Mouse (Mus musculus): ENCODE data around the gene Mus81. TPM values are rescaled to one million over a fixed set of nuclear protein-coding genes. Genes with fewer than 3 reads are reported as not detected.

Mus81 gene
- total RNA-seq, 4 experiments from 2014 or later: 25.8 to 40.4 (median 33.8) TPM

DNA sequence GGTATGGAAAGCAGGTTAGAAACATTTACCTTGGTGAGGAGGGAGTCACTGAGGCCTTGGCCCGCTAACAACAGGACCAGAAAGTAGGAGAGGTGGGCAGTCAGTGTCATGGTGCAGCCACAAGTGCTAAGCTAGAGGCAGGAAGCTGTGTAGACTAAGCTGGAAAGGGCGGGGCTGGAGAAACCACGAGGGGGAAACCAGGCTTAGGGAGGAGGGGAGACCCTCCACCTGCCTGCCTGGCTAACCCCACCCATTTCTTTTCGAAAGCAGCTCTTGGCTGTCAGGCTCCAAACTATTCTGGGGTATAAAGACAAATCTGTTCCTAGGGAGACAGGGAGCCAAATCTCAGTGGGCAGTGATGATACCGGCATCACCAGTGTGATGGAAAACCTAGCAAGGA is 19.8 kb downstream of the Mus81 start, which contains the start of gene Ctsw:
Gene Ctsw, minus strand, starts transcription at position 134 of the 400 bp plus-strand sequence.
- no peak for DNase-seq

DNA sequence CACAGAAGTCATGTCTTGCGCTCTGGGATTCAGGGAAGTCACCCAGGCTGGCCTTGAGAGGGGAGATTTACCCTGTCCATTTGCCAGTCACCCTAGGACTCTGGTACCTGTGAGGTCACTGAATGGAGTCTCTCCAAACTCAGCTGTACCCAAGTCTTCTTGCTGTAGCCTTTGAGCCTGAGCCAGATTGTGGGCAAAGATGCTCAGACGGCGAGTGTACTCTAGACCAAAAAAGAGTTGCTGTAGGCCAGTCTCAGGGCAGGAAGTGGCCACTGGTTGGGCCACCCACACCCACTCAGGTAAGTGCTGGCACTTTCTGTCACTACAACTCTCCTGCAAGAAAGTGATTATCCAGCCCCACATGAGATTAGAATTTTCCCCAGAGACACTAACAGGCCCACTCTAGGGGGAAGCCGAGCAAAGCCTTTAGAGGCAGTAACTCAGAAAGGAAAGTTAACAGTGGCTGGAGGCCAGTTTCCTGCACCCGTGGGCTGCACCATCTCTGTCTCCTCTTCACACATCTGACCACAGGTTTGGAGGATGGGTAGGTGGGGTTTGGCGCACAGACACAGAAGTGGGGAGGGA is 21.2 kb downstream of the Mus81 start:
- no peak for DNase-seq

DNA sequence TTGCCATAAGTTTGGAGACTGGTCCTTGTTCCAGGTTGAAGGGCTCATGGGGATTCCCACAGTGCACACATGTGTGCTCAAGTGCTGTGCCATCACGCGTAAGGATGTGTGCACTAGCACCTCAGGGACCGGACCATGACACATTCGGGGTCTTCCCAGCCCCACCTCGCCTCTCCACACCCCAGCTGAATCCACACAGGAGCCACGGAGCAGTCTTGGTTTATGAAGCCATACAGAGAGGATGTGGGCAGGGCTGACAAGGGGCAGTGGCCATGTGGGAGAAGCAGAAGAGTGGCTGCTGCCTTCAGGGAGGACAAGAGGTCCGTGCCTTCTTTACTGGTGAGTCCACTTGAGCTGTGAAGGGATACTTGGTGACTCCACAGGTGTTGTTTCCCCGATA is 23.2 kb downstream of the Mus81 start:
- DNase-seq: no peak

DNA sequence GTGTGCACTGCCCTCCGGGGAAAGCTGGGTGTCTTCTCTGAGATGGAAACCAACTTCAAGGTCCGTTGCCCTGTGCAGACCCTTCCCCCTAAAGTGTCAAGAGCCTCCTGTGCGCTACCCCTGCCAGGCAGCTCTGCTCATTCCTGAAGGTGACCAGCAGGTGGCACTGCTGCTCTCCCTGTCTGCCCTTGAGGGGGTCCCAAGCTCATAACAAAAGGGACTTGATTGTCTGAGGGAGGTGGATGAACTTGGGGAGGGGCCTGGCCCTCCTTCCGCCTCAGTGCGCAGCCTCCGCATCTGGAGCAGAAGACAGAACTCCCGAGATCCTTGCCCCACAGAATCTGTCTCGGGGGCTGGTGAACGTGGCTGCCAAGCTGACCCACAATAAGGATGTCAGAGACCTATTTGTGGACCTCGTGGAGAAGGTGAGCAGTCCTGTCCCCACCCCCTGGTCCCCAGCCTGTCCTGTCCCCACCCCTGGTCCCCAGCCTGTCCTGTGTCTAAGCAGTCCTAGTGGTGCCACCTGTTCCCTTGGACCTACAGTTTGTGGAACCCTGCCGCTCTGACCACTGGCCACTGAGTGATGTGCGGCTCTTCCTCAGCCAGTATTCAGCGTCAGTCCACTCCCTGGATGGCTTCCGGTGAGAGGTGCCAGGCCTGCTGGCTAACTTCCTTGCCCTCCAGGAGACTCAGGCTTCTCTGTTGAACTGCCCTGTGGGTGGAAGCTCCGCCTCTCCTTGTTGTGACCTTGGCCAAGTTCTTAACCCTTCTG is 24.2 kb downstream of the Mus81 start:
- no peak for DNase-seq

DNA sequence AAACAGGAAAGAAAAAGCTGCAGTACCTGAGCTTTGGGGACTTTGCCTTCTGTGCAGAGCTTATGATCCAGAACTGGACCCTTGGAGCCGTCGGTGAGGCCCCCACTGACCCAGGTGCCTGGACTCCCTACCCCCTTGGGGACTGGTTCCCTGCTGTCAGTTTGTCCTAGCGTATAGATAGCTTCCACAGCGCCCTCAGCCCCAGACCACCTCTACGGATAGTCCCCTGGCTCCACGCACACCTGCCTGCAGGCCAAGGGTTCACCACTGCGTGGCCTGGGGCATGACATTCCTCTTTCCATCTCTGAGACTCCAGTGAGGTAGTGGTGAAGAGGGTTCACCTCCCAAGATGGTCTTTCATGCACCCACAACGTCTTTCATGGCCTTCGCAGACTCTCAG is 25.0 kb downstream of the Mus81 start:
- no peak for DNase-seq

DNA sequence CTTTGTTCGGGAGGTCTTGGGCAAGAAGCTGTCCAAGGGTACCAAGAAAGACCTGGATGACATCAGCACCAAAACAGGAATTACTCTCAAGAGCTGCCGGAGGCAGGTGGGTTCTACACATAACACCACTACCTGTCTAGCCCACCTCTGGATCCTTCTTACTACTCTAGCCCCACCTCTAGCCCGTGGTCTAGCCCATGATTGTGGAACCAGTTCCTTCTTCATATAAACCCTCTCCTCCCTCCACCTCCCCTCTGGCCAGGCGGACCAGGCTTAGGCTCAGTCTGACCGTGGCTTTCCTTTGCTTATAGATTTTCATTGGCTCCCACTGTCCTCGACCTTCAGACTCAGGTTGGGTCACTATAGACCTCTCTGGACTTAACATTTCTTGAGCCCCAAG is 26.8 kb downstream of the Mus81 start:
- no peak for DNase-seq

DNA sequence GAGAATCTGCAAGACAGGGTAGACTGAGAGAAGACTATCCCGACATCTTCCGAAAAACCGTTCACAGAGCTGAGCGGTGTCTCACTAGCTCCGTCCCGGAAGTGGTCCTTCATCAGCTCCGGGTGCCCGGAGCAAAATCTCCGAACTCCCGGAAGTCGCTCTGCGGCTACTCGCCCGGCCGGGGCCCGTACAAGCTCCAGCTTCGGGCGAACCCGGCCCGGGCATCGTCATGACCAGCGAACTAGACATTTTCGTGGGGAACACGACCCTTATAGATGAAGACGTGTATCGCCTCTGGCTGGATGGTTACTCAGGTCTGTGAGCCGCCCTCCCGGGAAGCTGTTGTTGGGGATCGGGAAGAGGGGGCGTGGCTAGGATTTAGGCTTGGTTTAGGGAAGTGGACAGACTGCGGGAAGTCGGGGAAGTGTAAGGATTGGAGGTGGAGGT is 27.7 kb downstream of the Mus81 start, which contains the start of gene Fibp:
Gene Fibp, plus strand, starts transcription at position 151 of the 447 bp plus-strand sequence.
- peak; percentile 82 for DNase-seq

DNA sequence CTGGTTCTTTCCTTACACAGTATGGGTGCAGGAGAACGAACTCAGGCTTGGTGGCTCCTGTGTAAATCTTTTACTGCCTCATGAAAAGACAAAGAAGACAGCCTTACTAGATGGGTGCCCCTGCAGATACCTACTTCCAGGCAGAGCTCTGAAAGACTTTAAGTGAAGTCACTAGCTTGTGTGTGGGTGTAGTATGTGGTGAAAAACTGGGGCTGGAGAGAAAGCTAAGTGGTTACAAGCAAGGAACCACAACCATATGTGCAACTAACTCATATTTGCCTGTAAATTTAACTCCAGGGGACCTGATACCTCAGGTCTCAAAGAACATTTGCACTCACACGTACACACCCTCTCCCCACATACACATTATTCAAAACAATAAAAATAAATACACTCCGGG is 28.3 kb downstream of the Mus81 start:
- DNase-seq: no peak

DNA sequence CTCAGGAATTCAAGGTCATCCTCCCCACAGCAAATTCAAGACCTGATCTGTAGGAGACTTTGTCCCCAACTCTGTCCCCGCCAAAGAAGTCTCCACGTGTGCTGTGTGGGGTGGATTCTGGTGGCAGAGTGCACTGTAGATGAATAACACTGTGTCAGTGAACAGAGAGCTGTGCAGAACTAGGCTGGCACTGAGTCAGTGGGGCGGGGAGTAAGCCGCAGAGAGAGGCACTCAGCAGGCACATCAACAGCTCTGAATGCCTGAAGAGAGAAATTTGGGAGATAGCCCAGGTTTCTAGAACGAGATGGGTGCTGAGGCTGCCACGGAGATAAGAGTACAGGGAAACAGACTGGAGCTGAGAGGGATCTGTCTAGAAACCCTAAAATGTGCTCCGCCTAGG is 29.2 kb downstream of the Mus81 start:
- DNase-seq: no peak

DNA sequence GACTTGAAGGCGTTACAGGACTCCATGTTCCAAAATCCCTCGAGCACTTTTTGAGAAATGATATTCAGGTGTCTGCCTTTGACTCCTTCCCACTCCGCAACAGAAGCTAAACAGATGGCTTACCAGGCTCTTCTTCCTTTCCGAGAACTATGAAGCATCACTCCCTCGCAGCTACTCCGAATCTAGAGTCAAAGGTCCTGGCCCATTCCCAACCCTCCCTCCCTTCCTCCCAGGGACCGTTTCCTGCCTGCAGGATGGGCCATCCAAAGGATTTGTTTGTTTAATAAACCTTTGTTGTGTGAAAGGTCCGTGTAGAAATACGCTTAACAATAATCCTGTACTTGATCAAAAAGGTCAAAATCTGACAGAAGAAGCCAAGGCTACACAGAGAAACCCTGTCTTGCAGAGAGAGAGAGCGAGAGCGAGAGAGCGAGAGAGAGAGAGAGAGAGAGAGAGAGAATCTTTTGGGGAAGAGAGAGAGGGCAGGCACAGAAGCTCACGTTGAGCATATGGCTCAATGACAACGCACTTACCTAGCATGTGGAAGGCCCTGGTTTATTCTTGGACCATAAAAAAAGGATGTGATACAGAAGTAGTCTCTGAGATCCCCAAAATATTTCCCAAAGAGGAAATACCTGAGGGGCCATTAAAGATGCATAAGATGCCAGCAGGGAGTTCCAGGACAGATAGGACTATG is 30.3 kb downstream of the Mus81 start, which contains the start of gene Ccdc85b:
Gene Ccdc85b, minus strand, starts transcription at position 149 of the 697 bp plus-strand sequence.
- DNase-seq: no peak

DNA sequence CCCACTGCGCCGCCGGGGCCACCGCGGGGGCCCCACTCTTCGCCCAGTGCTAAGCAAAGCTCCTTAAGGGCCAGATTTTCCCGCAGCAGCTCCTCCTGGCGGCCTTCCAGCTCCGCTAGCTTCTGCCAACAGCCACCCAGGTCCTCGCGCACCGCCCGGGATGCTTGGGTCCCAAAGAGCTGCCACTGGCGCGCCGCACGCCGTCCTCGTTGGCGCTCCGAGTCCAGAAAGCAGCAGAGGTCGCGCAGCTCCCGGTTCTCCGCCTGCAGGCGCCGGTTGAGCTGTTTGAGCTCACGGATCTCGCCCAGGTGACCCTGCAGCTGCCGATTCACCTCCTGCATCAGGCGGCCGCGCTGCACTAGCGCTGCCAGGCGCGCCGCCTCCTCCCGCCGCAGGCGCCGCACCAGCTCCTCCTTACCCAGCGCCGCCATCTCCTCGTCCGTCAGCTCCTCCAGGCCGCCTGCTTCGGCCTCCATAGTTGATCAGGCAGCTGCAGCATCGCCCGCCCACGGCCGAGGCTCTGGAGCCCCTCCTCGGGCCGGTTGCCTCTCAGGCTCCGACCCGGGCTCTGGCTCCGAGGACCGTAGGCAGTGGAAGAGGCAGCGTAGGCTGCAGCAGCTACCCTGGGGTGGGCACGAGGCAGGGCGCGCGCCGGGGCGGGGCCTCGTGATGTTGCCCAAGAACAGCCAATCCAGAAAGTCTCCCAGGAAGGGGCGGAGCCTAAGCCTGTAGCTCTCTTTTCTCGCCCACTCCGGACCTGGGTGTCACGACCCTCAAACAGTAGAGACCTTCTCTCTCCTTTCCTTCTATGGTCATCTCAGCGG is 31.1 kb downstream of the Mus81 start:
- DNase-seq: peak; percentile 93

DNA sequence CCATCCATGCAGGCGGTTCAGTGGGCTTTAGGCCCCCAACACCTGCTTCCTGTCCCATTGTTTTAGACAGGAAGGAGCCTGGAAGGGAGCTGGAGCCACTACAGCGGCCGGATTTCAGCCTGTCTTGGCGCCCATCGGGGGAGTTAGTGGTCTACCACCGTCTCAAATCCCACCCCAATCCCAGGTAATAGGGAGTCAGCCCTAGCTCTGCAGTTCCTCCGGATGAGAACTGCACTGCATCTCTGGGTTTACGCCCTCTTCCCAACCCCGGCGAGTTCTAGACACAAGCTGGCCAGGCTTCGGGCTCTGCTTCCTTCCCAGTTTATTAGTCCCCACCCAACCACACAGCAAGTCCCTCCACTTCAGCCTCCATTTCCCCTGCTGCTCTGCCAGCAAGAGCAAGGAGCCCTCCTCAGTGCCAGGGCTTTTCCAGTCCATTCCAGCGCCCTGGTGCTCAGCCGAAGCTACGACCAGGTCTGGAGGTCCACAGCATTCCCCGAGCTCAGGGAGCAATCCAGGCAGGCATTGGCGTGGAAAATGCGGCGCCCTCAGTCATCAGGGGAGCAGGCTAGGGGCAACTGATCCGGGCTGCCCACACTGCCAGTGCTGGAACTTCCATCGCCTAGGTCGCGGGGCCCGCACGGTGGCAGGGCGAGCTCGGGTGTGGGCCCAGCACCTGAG is 31.8 kb downstream of the Mus81 start:
- no peak for DNase-seq

DNA sequence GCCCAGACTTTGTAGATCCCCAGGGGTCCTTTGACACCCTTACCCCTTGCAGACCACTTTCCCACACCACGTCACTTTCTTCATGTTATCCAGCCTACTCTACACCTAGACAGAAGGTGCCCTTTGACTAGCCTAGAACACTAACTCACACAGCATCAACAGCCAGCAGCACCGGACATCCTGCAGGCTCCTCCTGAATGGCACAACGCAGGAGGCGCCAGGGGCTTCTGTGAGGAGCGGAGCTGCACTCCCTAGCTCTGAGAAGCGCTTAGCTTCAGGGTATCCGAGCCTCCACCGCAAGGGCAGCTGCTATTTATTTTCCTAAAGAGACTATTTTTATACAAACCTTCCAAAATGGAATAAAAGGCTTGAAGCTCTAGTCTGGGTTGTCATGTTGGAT is 32.6 kb downstream of the Mus81 start:
- DNase-seq: no peak

DNA sequence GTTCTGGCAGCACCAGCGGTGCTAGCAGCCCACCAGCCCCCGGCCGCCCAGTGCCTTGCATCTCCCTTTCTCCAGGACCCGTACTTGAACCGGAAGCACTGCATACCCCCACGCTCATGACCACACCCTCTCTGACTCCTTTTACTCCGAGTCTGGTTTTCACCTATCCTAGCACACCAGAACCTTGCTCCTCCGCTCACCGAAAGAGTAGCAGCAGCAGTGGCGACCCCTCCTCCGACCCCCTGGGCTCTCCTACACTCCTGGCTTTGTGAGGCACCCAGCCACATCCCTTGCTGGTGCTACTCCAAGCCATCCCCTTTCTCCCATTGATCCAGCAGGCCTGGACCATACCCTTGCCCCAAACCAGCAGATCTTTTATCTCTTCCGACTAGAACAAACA is 33.2 kb downstream of the Mus81 start:
- no peak for DNase-seq

DNA sequence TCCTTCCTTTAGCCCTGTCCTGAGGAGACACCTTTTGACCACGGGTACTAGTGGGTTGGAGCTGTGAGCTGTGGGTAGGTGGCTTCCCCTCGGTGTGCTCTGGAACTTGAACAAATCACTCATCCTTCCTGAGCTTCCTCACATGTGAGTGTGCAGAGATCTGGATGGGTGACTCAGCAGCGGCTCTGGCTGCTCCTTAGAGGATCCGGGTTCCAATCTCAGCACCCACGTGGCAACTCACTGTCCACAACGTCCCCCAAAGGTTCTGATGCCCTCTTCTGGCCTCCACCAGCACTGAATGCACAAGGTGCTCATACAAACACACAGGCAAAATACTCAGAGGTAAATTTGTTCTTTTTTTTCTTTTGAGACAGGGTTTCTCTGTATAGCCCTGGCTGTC is 36.4 kb downstream of the Mus81 start:
- no peak for DNase-seq

DNA sequence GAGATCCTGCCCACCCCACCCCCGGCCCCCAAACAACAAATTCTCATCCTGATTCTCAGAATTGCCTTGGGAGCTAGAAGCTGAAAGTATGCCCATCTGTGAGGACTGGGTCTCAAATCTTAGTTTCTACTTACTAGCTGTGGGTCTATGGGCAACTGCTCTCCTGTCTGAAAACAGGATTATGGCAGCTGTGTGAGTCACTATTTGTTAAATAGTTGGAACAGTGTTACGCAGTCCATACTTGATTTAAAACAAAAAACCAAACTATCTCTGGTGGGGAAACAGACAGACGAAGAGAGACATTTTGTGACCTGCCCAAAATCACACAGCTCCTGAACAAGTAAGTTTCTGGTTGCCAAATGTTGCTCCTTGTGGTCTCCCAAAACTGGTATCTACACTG is 38.5 kb downstream of the Mus81 start:
- no peak for DNase-seq

DNA sequence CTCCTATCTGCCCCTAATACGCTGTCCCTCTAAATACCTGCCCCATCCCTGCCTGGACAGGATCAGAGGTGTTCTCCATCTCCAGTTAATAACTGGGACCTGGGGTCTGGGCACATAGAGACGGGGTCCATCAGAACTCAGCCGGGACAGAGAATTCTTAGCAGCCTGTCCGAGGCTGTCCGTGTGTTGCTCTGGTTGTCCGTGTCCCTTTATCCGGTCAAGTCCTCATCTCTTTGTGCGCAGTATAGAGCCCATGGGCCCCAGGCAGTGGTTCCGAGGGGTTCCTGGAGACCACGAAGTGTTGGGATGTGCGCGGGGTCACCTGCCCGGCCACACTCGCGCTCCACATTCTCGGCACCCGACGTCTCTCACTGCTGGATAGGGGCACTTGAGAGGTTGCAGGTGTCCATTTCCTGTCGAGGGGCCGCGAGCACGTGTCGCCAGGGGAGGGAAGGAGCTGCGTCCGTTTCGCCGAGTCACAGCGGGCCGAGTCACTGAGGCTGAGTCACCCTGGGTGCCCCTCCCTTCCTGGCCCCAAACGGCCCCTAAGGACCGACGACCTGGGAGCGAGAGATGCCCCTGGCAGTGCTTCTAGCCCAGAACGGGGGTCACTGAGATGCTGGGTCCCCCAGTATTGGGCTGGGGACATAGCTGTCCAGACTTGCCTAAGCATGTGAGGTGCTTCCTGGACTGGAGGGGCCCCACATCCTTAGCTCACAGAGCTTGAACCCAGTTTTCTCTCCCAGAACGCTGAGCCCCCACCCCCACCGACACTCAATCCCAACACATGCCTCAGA is 39.6 kb downstream of the Mus81 start:
- DNase-seq: no peak

DNA sequence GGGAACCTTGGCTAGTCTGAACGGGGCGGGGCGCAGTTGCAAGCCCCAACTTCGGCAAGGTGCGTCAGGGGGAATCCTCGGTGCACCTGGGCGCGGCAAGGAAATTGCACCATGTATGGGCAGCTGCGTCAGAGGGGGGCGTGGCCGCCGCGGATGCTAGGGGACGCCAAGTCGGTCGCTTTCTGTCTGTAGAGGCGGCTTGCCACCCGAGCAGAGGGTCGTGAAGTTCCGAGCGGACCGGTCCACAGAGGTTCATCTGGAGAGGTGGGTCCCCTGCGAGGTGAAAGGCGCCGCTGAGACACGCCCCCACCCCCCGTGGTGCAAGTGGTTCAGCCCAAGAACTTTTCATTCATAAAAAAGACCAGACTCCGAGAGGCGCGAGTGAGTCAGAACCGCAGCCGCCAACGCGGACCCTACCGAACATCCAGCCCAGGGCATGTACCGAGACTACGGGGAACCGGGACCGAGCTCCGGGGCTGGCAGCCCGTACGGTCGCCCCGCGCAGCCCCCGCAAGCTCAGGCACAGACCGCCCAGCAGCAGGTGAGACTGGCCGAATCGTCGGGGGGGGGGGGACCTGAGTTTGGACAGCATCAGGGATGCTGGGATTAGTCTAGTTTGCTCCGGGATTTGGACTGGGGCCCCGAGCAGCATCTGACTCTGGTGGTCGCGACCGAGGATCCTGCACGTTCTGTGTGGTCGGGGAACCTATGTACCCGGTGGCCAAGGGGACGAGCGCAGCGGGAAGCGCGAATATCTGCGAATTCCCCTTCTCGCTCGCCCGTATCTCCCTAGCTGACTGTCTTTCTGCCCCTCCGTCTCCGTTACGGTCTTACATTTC is 40.5 kb downstream of the Mus81 start, which contains the start of gene Fosl1:
Gene Fosl1, plus strand, starts transcription at position 33 of the 839 bp plus-strand sequence.
- DNase-seq: no peak

DNA sequence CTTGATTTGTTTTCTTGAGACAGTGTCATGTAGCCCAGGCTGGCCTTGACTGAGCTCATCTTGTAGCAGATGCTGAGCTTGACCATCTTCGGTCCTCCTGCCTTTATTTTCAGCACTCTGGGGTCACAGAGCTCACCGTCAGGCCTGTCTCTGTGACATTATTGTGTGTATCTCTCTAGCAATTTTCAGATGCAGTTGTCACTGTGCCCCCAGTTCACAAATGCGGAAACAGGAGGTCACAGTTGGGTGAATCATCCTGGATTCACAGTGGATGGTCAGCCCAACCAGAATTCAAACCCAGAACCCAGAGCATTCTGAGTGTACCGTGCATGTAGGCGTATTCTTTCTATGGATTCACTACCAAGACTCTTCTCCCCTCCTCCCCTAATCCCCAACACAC is 42.5 kb downstream of the Mus81 start:
- DNase-seq: no peak

DNA sequence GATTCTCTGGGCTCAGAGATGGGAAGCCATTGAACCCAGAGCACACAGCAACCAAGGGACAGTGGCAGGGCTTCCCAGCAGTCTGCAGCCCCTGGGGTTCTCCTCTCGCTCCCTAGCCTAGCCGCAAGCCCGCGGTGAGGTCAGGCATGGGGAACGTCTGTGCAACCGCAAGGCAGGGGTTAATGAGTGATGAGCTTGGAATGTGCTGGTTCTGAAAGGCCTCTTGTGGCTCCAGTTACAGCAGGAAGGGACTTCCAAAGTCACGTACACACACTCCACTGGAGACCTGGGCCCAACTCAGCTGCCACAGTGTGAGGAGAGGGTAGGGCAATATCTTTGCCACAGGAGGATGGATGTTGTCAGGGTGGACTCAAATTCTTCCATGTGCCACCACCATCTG is 43.2 kb downstream of the Mus81 start:
- DNase-seq: no peak
